24 mouse cellular contexts compared by ENCODE assay signal in the genomic region with DNA sequence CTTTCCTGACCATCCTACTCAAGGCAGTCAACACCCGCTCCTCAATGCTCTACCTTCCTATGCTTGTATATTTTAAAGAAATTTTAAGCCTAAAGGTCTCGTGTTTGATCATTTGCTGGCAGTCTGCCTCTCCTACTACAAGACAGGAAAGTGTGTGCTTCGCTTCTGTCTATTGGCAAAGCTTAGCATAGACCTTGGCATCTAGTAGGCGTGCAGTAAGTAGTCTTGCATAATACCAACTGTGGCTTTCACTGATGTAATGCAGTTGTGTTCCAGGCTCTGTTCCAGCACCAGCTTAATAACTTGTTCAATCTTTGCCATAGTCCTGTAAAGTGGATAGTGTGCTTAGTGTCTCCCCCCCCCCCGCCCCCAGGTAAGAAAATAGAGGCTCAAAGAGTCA.
DNase-seq lines count a peak whose midpoint lies in the region; ATAC-seq and TF ChIP-seq lines count a peak whose summit lies in the region.
"Had no signal": no experiment of that assay in that cellular context is flagged by ENCODE, and none has a peak within 500 bp of the region (broad histone marks: within the 10 kb centered on the region; RNA-seq: fewer than 3 reads in every experiment).

No protein-coding gene starts in this region.

- no peak overlapping the region for H3K4me3 ChIP-seq in hindbrain, embryonic 11.5 days (ENCODE audit: low read depth, low read length)
- H3K4me3 ChIP-seq: erythroblast, embryonic 14.5 days; gastrocnemius, adult 2 months; heart, adult 2 months; left cerebral cortex, adult 2 months had no signal

- no peak for ATAC-seq in hindbrain, embryonic 11.5 days (ENCODE audit: low FRiP score)
- ATAC-seq: forebrain, postnatal 0 days; hindbrain, postnatal 0 days; intestine, postnatal 0 days had no signal

- H3K4me1 ChIP-seq in hindbrain, embryonic 11.5 days (replicated peaks; ENCODE audit: control insufficient read depth, insufficient read depth, low read length), result no peaks in the 10 kb centered on the region

- no peak overlapping the region for H3K27ac ChIP-seq in hindbrain, embryonic 11.5 days (ENCODE audit: low read depth, low read length)
- H3K27ac ChIP-seq: gastrocnemius, adult 2 months; heart, adult 2 months; hindbrain, postnatal 0 days; kidney, postnatal 0 days; left cerebral cortex, adult 2 months had no signal

- H3K9me3 ChIP-seq in hindbrain, embryonic 11.5 days (ENCODE audit: control insufficient read depth, low read length), result no peaks in the 10 kb centered on the region
- H3K9me3 ChIP-seq: G1E had no signal

- 84% methylated on average over 5 of the region's 5 CpGs for WGBS in hindbrain, embryonic 11.5 days

- H3K4me2 ChIP-seq in hindbrain, embryonic 11.5 days (replicated peaks; ENCODE audit: low read depth, low read length), result no peak overlapping the region
- H3K4me2 ChIP-seq: liver, embryonic 11.5 days; lung, embryonic 14.5 days; midbrain, embryonic 11.5 days had no signal

- no peak for TF ChIP-seq CTCF in brain, embryonic 14.5 days (IDR thresholded peaks at IDR 0.05; ENCODE audit: borderline replicate concordance, extremely low read depth, insufficient read depth, insufficient read length)

- intact Hi-C loops in heart, postnatal 36 days (cut with DNase I), result no loop called here

- H3K27me3 ChIP-seq in hindbrain, embryonic 11.5 days (ENCODE audit: control insufficient read depth, insufficient read depth, low read length), result no peaks in the 10 kb centered on the region

- DNase-seq in heart, adult 11 months, result peak; percentile 74
- no peak for DNase-seq in heart, postnatal 36 days
- peak; percentile 54 for DNase-seq in 3134 (ENCODE audit: extremely low read depth, insufficient read length, low spot score)
- DNase-seq in 3T3-L1 (ENCODE audit: low read depth, low spot score), result peak; percentile 70
- DNase-seq in brain, embryonic 14.5 days (ENCODE audit: low read depth), result peak; percentile 77
- DNase-seq in lung, postnatal 36 days, result no peak
- DNase-seq in hindbrain, embryonic 11.5 days (ENCODE audit: low spot score), result no peak
- DNase-seq: cerebellum, adult 2 months; forebrain, postnatal 0 days; gastrocnemius, adult 2 months; heart, adult 2 months; heart, postnatal 4 days; left cerebral cortex, postnatal 4 days; lung, embryonic 14.5 days; spleen, adult 18-20 months; thymus, postnatal 4 days had no signal

- H3K36me3 ChIP-seq in hindbrain, embryonic 11.5 days (ENCODE audit: control insufficient read depth, insufficient read depth, low read length), result no peaks in the 10 kb centered on the region
- H3K36me3 ChIP-seq: G1E had no signal

- H3K9ac ChIP-seq in hindbrain, embryonic 11.5 days (ENCODE audit: low read depth, low read length), result no peak overlapping the region
- H3K9ac ChIP-seq: forebrain, postnatal 0 days; lung, embryonic 14.5 days had no signal

- TF ChIP-seq POLR2A in brain, embryonic 14.5 days (IDR thresholded peaks at IDR 0.05; ENCODE audit: borderline replicate concordance, extremely low read depth, insufficient read depth, insufficient read length, poor library complexity, severe bottlenecking), result no peak

Comparison
In these comparisons a context has a peak if more than half of its experiments do, and no peak if none do; other contexts are left out.
1. DNase-seq: peak in heart, adult 11 months (single experiment), 3134 (single experiment), 3T3-L1 (single experiment) and brain, embryonic 14.5 days (single experiment); none in heart, postnatal 36 days (0 of 2), lung, postnatal 36 days (single experiment) and hindbrain, embryonic 11.5 days (single experiment).